Mouse (Mus musculus) myocyte (in vitro differentiated cells): ENCODE data around the gene Lyrm9.

Experiments
- MAX ChIP-seq: IDR thresholded peaks from one replicate; pipeline ENCODE4 v1.6.1; 2011; ENCODE audit warnings: low read depth, mild to moderate bottlenecking, control low read depth
- MYOD1 ChIP-seq, 3 experiments: IDR thresholded peaks; one replicate each; pipeline ENCODE4 v1.6.1; 2011; ENCODE audit warnings: control low read depth in 2 of 3, low read depth in 2 of 3, mild to moderate bottlenecking in 2 of 3, moderate library complexity in 1 of 3; ENCODE audit not compliant: insufficient read length in 2 of 3, control insufficient read depth in 1 of 3
- POLR2A ChIP-seq: IDR thresholded peaks from one replicate; pipeline ENCODE4 v1.6.1; 2011; ENCODE audit warnings: low read depth, mild to moderate bottlenecking, control low read depth, moderate library complexity; ENCODE audit not compliant: insufficient read length
- REST ChIP-seq: IDR thresholded peaks from one replicate; pipeline ENCODE4 v1.6.1; 2011; ENCODE audit warnings: mild to moderate bottlenecking, control low read depth, moderate library complexity; ENCODE audit not compliant: insufficient read depth, insufficient read length

GRCm38 (mm10) chr11:78879727-78880126 is 53.3 kb downstream of the Lyrm9 start:
- TF ChIP-seq MAX (no peak), POLR2A (no peak), MYOD1 (IDR thresholded peaks at IDR 0.05; ENCODE audit: control insufficient read depth in 1 of 3, insufficient read length in 2 of 3, low read depth in 2 of 3) (no peak), REST (no peak)
